Mouse (Mus musculus) lung, postnatal 14 days (tissue): ENCODE measurements around the gene Cyth3.

Experiments used
- DNase-seq: peaks from one replicate; pipeline ENCODE4 v3.0.0; 2021

Gene Cyth3

DNA sequence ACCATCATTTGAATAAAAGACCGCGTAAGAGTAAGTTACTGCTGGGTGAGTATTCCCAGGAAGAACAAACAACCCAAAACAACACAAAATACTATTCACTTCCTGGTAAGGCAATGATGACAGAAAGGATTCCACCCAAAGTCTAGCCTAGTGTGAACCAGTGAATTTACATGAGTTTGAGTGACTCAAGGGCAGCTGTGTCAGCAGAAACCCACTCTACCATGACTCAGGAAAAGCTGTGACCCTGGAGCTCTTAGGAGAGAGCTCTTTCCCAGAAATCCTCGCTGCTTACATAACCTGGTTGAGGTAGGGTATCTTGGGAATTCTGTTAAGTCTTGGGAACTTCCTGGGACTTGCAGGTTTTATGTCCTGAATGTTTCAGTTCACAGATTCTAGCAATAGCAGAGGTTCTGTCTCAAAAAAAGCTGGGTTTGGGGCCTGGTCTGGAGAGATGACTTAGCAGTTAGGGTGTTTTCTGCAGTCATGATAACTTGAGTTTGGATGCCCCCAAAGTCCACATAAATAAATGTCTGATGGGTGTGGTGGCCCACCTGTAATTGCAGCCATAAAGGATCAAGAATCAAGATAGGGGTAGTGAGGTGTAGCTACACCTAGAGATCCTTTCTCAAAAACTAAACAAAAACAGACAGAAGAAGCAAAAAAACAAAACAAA, 5.5 kb upstream of the Cyth3 start:
- no peak for DNase-seq

DNA sequence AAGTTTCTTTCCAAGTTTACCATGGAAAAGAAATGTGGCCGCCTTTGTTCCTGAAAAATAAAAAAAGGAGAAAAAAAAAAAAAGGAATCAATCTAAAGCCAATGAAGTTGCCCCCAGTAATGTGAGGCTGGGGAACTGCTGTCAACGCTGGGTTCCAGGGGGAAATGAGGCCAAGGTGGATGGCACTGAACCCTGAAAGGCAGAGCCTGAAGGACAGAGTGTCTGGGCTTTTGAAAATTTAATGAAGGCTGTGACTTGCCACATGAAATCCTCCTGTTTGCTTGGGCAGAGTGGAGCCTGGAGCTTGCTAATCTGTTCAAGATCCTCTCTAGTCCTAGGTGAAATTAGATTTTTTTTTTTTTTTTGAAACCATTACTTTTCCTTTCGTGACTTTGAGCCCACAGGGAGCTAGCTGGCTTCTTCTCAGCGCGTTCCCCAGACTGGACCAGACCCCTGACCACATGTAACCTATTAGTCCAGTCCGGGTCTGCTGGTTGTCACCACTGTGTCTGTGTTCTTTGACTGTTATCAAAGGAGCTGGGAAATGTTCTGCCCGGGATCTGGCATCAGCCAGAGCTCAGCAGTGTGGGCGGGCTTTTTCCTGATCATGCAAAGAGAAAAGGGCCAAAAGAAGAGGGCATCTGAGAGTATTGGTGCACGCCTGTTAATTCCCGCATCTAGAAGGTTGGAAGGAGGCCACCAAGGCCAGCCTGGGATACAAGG, 4.6 kb upstream of the Cyth3 start:
- no peak for DNase-seq

GRCm38 (mm10) chr5:143618585-143618984, 3.7 kb upstream of the Cyth3 start:
- no peak for DNase-seq

GRCm38 (mm10) chr5:143620196-143620595, 2.1 kb upstream of the Cyth3 start:
- no peak for DNase-seq

- peak; percentile 70 for DNase-seq
Observed at GRCm38 (mm10) chr5:143620941-143621340, 1.3 kb upstream of the Cyth3 start.

DNA sequence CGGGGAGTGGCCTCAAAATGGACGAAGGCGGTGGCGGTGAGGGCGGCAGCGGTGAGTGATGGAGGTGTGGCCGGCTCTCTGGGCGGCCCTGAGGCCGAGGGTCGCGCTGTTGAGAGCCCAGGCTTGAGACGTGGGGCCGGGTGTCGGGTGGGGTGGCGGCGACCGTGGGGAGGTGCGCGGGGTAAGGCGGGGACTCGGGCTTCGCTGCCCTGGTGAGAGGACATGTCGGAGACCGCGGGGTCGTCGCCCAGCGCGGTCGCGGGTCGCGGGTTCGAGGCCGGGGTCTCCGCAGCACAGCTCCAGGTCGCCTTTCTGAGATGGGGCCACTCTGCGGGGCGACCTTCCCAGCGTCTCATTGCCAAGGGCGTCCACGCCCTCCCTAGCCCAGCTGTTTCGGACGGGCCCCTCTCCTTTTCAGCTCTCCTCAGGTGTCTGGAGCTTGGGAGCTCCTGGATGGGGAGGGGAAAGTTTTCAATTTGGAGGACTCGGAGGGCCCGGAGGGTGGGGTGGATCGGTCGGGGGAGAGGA, 440 bp downstream of the Cyth3 start:
- no peak for DNase-seq

GRCm38 (mm10) chr5:143623356-143624295, 1.4 kb downstream of the Cyth3 start:
- DNase-seq, result no peak

DNA sequence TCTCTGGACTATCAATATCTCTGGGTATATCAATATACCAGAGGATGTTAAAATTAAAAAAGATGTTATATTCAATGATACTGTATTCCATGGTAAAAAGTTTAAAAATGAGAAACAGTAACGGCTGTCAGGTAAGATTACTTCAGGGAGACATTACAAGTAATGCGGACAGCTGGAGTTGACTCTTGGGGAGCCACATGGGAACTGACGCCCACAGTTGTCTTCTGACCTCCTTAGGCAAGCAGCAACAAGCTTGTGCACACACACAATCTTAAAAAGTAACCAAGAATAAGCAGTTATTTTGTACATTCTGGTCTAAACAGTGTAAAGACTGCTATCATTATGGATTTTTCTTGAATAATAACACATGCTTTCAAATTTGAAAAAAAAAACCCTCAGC, 2.2 kb downstream of the Cyth3 start:
- DNase-seq, result no peak

DNA sequence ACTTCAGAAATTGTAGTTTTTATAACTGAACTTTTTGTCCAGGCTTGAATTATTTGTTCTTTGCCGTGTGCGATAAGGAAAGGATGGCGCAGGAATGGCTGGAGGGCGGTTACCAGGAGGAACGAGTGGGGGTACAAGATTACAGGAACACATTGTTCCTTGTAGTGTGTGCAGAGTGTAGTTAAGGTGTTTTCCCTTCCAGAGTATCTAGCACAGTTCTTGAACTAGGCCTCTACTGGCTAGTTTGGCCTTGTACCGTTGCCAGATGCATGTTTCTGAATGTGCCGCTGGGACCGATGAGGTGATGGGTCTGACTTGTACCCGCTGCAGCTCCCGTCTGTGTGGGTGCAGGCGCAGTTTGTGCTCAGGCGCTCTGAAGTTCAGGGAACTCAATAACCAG, 3.2 kb downstream of the Cyth3 start:
- peak; percentile 65 for DNase-seq

- no peak for DNase-seq
Observed at GRCm38 (mm10) chr5:143625940-143626588, 3.8 kb downstream of the Cyth3 start.

DNA sequence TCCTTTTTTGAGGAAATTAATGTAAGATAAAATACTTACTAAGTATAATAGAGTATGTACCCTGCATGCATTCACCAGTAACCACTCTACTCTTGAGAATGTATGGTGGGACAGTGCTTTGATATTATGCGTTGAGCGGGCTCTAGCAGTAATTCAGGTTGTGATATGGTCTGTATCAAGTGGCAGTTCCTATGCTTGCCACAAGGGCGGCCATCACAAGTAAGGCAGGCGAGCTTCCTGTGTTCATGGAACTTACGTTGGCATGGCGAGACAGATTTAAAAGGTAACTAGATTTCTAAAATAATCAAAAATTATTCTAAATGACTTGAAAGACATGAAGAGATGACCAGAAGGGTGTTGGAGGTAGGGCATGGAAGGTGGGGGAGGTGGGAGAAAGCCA, 5.3 kb downstream of the Cyth3 start:
- DNase-seq, result no peak

- no peak for DNase-seq
Observed at GRCm38 (mm10) chr5:143627926-143628325, 5.7 kb downstream of the Cyth3 start.

- no peak for DNase-seq
Observed at GRCm38 (mm10) chr5:143629686-143630085, 7.4 kb downstream of the Cyth3 start.

- no peak for DNase-seq
Observed at GRCm38 (mm10) chr5:143630214-143630613, 8.0 kb downstream of the Cyth3 start.

DNA sequence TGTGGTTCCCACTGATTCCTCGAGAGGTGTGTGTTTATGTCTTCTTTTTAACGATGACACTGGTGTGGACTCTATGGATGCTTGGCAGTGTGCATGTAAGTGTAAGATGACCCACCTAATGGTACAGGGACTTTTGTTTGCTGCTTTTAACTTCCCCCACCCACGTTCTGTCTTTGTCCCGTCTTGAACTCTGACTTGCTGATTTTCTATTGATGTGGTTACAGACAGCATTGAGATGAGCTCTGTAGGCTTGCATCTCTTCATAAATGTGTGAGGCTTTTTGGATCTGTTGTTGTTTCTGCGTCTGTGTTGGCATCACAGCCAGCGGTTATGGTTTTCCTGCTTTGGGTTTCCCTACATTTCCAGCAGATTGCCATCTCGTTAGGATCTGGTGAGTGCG, 8.5 kb downstream of the Cyth3 start:
- DNase-seq, result no peak

DNA sequence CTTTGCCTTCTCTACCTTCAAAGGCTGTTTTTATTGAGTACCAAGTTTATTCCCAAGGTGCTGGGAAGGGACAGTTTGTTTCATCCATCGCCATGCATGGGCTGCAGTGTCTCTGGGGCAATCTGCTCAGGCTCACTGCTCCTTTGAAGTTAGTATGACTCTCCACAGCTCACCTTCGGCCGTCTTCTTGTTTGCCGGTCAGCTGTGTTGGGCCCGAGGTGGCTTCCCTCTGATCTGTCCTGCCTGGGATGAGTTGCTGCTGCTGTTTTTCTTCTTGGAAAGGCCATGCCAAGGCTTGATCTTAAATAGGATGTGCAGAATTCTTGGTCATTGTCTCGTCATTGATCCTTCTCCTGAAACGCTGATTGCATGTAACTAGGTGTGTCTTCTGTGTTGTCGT, 9.3 kb downstream of the Cyth3 start:
- DNase-seq, result no peak

- DNase-seq, result no peak
Observed at GRCm38 (mm10) chr5:143632674-143633557, 10.7 kb downstream of the Cyth3 start.

GRCm38 (mm10) chr5:143633558-143633871, 11.3 kb downstream of the Cyth3 start:
- no peak for DNase-seq

GRCm38 (mm10) chr5:143633877-143634276, 11.6 kb downstream of the Cyth3 start:
- no peak for DNase-seq

DNA sequence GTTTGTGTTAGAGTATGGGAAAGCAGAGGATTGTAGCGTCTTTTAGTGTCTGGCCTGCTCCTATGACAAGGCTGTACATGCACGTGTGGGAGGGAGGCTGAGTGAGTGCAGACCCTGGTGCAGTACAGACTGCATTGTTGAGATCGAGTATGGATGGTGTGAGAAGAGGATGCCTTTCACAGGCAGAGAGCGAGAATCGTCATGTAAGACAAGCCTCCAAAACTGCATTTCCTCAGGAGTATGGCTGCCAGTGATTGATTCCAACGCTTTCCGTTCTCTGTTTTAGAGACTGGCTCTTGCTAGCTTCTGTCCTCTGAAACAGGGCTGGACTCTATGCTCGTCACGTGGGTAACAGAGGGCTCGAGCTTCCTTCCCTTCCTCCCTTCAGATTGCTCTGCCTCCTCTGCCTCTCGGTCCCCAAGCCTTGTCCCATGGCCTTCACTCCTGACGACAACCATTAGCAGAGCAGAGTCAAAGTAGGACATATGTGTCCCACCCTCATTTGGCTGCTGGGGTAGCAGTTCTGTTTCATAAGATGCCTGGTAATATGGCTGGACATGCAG, 12.4 kb downstream of the Cyth3 start:
- no peak for DNase-seq

DNA sequence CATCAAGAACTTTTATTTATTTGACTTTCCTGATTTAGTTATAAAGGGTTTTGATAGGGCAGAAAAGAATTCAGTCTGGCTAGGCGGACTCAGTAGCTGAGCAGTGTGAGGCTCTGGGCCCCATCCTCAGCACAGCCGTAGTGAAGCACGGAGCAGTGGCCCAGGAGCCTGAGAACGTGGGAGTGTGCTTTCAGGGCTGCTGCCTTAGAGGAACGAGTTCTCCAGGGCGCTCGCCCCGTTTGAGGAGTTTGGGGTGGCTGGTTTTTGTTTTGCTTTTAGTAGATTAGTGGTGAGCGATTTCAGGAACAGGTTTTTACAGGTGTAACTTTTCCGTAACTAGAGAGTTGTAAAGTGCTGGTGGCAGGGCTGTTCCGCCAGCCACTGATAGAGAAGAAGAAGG, 13.1 kb downstream of the Cyth3 start:
- DNase-seq, result no peak

DNA sequence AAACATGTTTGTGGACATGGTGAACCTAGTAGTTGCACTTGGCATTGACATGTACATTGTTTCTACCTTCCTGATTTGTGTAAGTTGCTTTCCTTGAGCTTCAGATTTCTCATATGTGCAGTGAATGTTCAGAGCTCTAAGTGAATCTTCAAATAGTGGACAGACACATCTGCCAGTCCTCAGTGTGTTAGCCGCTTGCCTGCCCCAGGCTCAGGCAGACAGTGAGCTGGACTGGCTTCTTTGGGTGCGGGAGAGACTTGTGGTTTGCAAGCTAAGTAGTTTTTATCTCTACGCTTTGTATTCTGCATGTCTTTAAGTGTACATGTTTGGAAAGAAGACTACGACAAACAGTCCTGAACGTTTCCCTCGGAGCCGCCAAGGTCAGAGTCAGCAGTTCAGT, 13.9 kb downstream of the Cyth3 start:
- DNase-seq, result no peak
